ENCODE assay signal across 9 mouse cellular contexts in genomic region chrX:151054489-151054888, GRCm38 (mm10). TPM values are rescaled to one million over a fixed set of nuclear protein-coding genes. Genes with fewer than 3 reads are reported as not detected.
DNase-seq lines count a peak whose midpoint lies in the region; ATAC-seq and TF ChIP-seq lines count a peak whose summit lies in the region.
"Had no signal": no experiment of that assay in that cellular context is flagged by ENCODE, and none has a peak within 500 bp of the region (broad histone marks: within the 10 kb centered on the region; RNA-seq: fewer than 3 reads in every experiment).

No protein-coding gene starts in this region.

- peaks cover 3% of the 10 kb centered on the region; the same call in 1 of the 2 replicates for H3K36me3 ChIP-seq in kidney, embryonic 16.5 days (ENCODE audit: insufficient read depth, low read length)
- no peaks in the 10 kb centered on the region for H3K36me3 ChIP-seq in kidney, adult 2 months (ENCODE audit: control insufficient read depth, insufficient read depth, low read length)
- no peaks in the 10 kb centered on the region; the same call in 1 of the 2 replicates for H3K36me3 ChIP-seq in limb, embryonic 12.5 days
- no peaks in the 10 kb centered on the region for H3K36me3 ChIP-seq in midbrain, embryonic 11.5 days (ENCODE audit: control insufficient read depth, insufficient read depth, low read length)

- H3K9me3 ChIP-seq in kidney, embryonic 16.5 days (ENCODE audit: low read length): no peaks in the 10 kb centered on the region
- no peaks in the 10 kb centered on the region for H3K9me3 ChIP-seq in limb, embryonic 12.5 days
- H3K9me3 ChIP-seq in midbrain, embryonic 11.5 days (ENCODE audit: control insufficient read depth, low read length): no peaks in the 10 kb centered on the region

- H3K4me2 ChIP-seq in kidney, embryonic 16.5 days (replicated peaks; ENCODE audit: low read depth, low read length): peak overlapping the region; percentile 15; the same call in 1 of the 2 replicates
- peak overlapping the region; percentile 42 for H3K4me2 ChIP-seq in limb, embryonic 12.5 days
- H3K4me2 ChIP-seq in midbrain, embryonic 11.5 days: no peak overlapping the region

- no peaks in the 10 kb centered on the region; the same call in 1 of the 2 replicates for H3K27me3 ChIP-seq in kidney, embryonic 16.5 days (ENCODE audit: insufficient read depth, low read length)
- H3K27me3 ChIP-seq in kidney, adult 2 months (replicated peaks; ENCODE audit: control insufficient read depth, insufficient read depth, low read length): no peaks in the 10 kb centered on the region
- H3K27me3 ChIP-seq in limb, embryonic 12.5 days: peaks cover 19% of the 10 kb centered on the region
- no peaks in the 10 kb centered on the region for H3K27me3 ChIP-seq in midbrain, embryonic 11.5 days (ENCODE audit: control insufficient read depth, insufficient read depth, low read length)

- H3K4me3 ChIP-seq in kidney, embryonic 16.5 days (ENCODE audit: low read length): no peak overlapping the region
- H3K4me3 ChIP-seq in kidney, adult 2 months (ENCODE audit: insufficient read depth, low read depth, low read length): no peak overlapping the region
- peak overlapping the region; percentile 11; the same call in 1 of the 2 replicates for H3K4me3 ChIP-seq in limb, embryonic 12.5 days (replicated peaks)
- H3K4me3 ChIP-seq in midbrain, embryonic 11.5 days (ENCODE audit: low read depth, low read length): no peak overlapping the region
- H3K4me3 ChIP-seq: left cerebral cortex, adult 2 months had no signal

- no peak for TF ChIP-seq POLR2A in kidney, adult 2 months (IDR thresholded peaks at IDR 0.05; ENCODE audit: low read depth, low read length)

- TF ChIP-seq CTCF in kidney, adult 2 months (conservative IDR thresholded peaks at IDR 0.05; ENCODE audit: insufficient read depth, insufficient read length, low read depth, low read length): no peak

- WGBS in kidney, embryonic 16.5 days: 57% methylated on average over 5 of the region's 6 CpGs
- 53% methylated on average over 5 of the region's 6 CpGs for WGBS in kidney, adult 2 months
- 38% methylated on average over 5 of the region's 6 CpGs for WGBS in limb, embryonic 12.5 days
- WGBS in midbrain, embryonic 11.5 days: 63% methylated on average over 1 of the region's 6 CpGs

- H3K27ac ChIP-seq in kidney, embryonic 16.5 days (ENCODE audit: low read length): peak overlapping the region; percentile 40; the same call in 1 of the 2 replicates
- no peak overlapping the region for H3K27ac ChIP-seq in kidney, adult 2 months (ENCODE audit: insufficient read depth, low read depth, low read length)
- H3K27ac ChIP-seq in limb, embryonic 12.5 days: peak overlapping the region; percentile 73; the same call in 1 of the 2 replicates
- H3K27ac ChIP-seq in midbrain, embryonic 11.5 days (ENCODE audit: low read depth, low read length): no peak overlapping the region
- H3K27ac ChIP-seq: left cerebral cortex, adult 2 months had no signal

- peak; percentile 17 for DNase-seq in gastrocnemius, postnatal 10 days
- no peak for DNase-seq in gastrocnemius, adult 8-10 months (ENCODE audit: low spot score in 2 of 2)
- no peak for DNase-seq in kidney, adult 2 months
- DNase-seq in NIH3T3 (ENCODE audit: low read depth): peak; percentile 7
- DNase-seq in frontal cortex, postnatal 10 days (ENCODE audit: low spot score in 2 of 2): no peak
- DNase-seq in midbrain, embryonic 11.5 days (ENCODE audit: low spot score, missing footprints): no peak

- H3K4me1 ChIP-seq in kidney, embryonic 16.5 days (ENCODE audit: insufficient read depth, low read length): peaks cover 17% of the 10 kb centered on the region
- H3K4me1 ChIP-seq in kidney, adult 2 months (ENCODE audit: control insufficient read depth, insufficient read depth, low read length): no peaks in the 10 kb centered on the region
- H3K4me1 ChIP-seq in limb, embryonic 12.5 days (replicated peaks): peaks cover 34% of the 10 kb centered on the region
- peaks cover 3% of the 10 kb centered on the region; the same call in 1 of the 2 replicates for H3K4me1 ChIP-seq in midbrain, embryonic 11.5 days (ENCODE audit: control insufficient read depth, insufficient read depth, low read length)

- H3K9ac ChIP-seq in kidney, embryonic 16.5 days (replicated peaks; ENCODE audit: low read length): peak overlapping the region; percentile 22; the same call in 1 of the 2 replicates
- H3K9ac ChIP-seq in limb, embryonic 12.5 days (replicated peaks): no peak overlapping the region
- H3K9ac ChIP-seq in midbrain, embryonic 11.5 days (ENCODE audit: low read length): no peak overlapping the region

- ATAC-seq in kidney, embryonic 16.5 days (ENCODE audit: low FRiP score, low TSS enrichment): peak; percentile 43; the same call in 1 of the 2 replicates
- ATAC-seq in limb, embryonic 12.5 days (ENCODE audit: insufficient number of reproducible peaks, insufficient read depth, low FRiP score, low TSS enrichment, low read depth): 0 out of 2 replicates have a peak, but pooled peaks have one; percentile 18
- no peak for ATAC-seq in midbrain, embryonic 11.5 days (ENCODE audit: low FRiP score)

RNA-seq across cellular contexts. Expression of gene Fgd1, which starts 8.5 kb away (rescaled TPM):
- total RNA-seq in gastrocnemius, postnatal 10 days (2021): 10 to 100 TPM in 1 of 2 experiments, 1 to 10 TPM in 1; 9.4 to 14.3 TPM
- total RNA-seq in gastrocnemius, adult 8-10 months (2022): 1 to 10 TPM; 1.4 to 2.5 (median 1.9) TPM
- 11.8 and 13.1 TPM in 2 replicates for polyA plus RNA-seq in kidney, embryonic 16.5 days (2015; fragmentation: Nextera tagmentation; extraction: Ambion mirVana)
- 9.9 and 10.3 TPM in 2 replicates for polyA plus RNA-seq in kidney, adult 2 months (2012; rRNA removed)
- polyA plus RNA-seq in limb, embryonic 12.5 days (2016; fragmentation: Nextera tagmentation; extraction: Ambion mirVana): 19.4 and 20.6 TPM in 2 replicates
- 7.6 and 8.6 TPM in 2 replicates for polyA plus RNA-seq in midbrain, embryonic 11.5 days (2014; fragmentation: Nextera tagmentation; extraction: Ambion mirVana)

RNA-seq across cellular contexts. Expression of gene Gnl3l, which starts 37.4 kb away (rescaled TPM):
- 10 to 100 TPM; 34.3 to 36.0 TPM for total RNA-seq in gastrocnemius, postnatal 10 days (2021)
- 10 to 100 TPM; 37.1 to 45.2 (median 43.2) TPM for total RNA-seq in gastrocnemius, adult 8-10 months (2022)
- 24.5 and 29.1 TPM in 2 replicates for polyA plus RNA-seq in kidney, embryonic 16.5 days (2015; fragmentation: Nextera tagmentation; extraction: Ambion mirVana)
- polyA plus RNA-seq in kidney, adult 2 months (2012; rRNA removed): 12.0 and 14.3 TPM in 2 replicates
- 28.6 and 31.3 TPM in 2 replicates for polyA plus RNA-seq in limb, embryonic 12.5 days (2016; fragmentation: Nextera tagmentation; extraction: Ambion mirVana)
- 48.2 and 48.5 TPM in 2 replicates for polyA plus RNA-seq in midbrain, embryonic 11.5 days (2014; fragmentation: Nextera tagmentation; extraction: Ambion mirVana)

RNA-seq across cellular contexts. Expression of gene Tsr2, which starts 41.9 kb away (rescaled TPM):
- total RNA-seq in gastrocnemius, postnatal 10 days (2021): 10 to 100 TPM; 12.1 to 13.7 TPM
- 1 to 10 TPM; 6.2 to 8.9 (median 8.6) TPM for total RNA-seq in gastrocnemius, adult 8-10 months (2022)
- polyA plus RNA-seq in kidney, embryonic 16.5 days (2015; fragmentation: Nextera tagmentation; extraction: Ambion mirVana): 43.1 and 44.7 TPM in 2 replicates
- 8.3 and 9.6 TPM in 2 replicates for polyA plus RNA-seq in kidney, adult 2 months (2012; rRNA removed)
- 45.9 and 46.7 TPM in 2 replicates for polyA plus RNA-seq in limb, embryonic 12.5 days (2016; fragmentation: Nextera tagmentation; extraction: Ambion mirVana)
- polyA plus RNA-seq in midbrain, embryonic 11.5 days (2014; fragmentation: Nextera tagmentation; extraction: Ambion mirVana): 45.7 and 45.8 TPM in 2 replicates

Comparison
In these comparisons a context has a peak if more than half of its experiments do, and no peak if none do; other contexts are left out.
1. DNase-seq: peak in gastrocnemius, postnatal 10 days (single experiment) and NIH3T3 (single experiment); none in gastrocnemius, adult 8-10 months (0 of 2), kidney, adult 2 months (single experiment), frontal cortex, postnatal 10 days (0 of 2) and midbrain, embryonic 11.5 days (single experiment).
2. H3K27ac ChIP-seq: peak in kidney, embryonic 16.5 days (single experiment) and limb, embryonic 12.5 days (single experiment); none in kidney, adult 2 months (single experiment) and midbrain, embryonic 11.5 days (single experiment).